Mouse (Mus musculus): Measurements from ENCODE around the gene Vezf1.

Gene Vezf1

GRCm38 (mm10) chr11:88123021-88123420 lies 54.9 kb downstream of the Vezf1 start:
- DNase-seq (ENCODE audit: low read depth, low spot score): no peak

GRCm38 (mm10) chr11:88123731-88124130 lies 55.7 kb downstream of the Vezf1 start:
- no peak for DNase-seq (ENCODE audit: low read depth, low spot score)

- DNase-seq (ENCODE audit: low read depth, low spot score): no peak
Measured at GRCm38 (mm10) chr11:88125483-88125882, 57.4 kb downstream of the Vezf1 start.

- DNase-seq (ENCODE audit: low read depth, low spot score): no peak
Measured at GRCm38 (mm10) chr11:88126306-88126793, 58.3 kb downstream of the Vezf1 start.

- DNase-seq (ENCODE audit: low read depth, low spot score): no peak
Measured at GRCm38 (mm10) chr11:88128461-88128860, 60.4 kb downstream of the Vezf1 start.

- no peak for DNase-seq (ENCODE audit: low read depth, low spot score)
Measured at GRCm38 (mm10) chr11:88129281-88129680, 61.2 kb downstream of the Vezf1 start.

GRCm38 (mm10) chr11:88129935-88130334 lies 61.9 kb downstream of the Vezf1 start:
- no peak for DNase-seq (ENCODE audit: low read depth, low spot score)

- DNase-seq (ENCODE audit: low read depth, low spot score): no peak
Measured at GRCm38 (mm10) chr11:88131847-88132246, 63.8 kb downstream of the Vezf1 start.

Data from embryo, embryonic 11.5 days (tissue).